Mouse (Mus musculus): Measurements from ENCODE around the gene Scgb1b10.
"Not testable (repeated sequence)": the region's sequence is repeated elsewhere in the genome, so short reads cannot be mapped to it uniquely, and the experiment has no call there.

The Scgb1b10 gene

GRCm38 (mm10) chr7:32100553-32100952 lies at the start of gene Scgb1b10:
TSS of gene Scgb1b10 (plus strand) at chr7:32100853.
- not testable (repeated sequence) for DNase-seq (ENCODE audit: low read depth, low spot score)

Data from A20 (cell line).